Mouse (Mus musculus) thymus, adult 2 months (tissue): ENCODE measurements around the gene Ppt2. TPM values are rescaled to one million over a fixed set of nuclear protein-coding genes. Genes with fewer than 3 reads are reported as not detected.

Experiments
- DNase-seq: peaks from one replicate; pipeline ENCODE4 v3.0.0; 2021
- H3K27ac ChIP-seq: fragments of 200-500 bp; 2 replicates; pipeline ENCODE4 v1.5.1; 2012; ENCODE audit warnings: low read length, control low read depth; ENCODE audit not compliant: control insufficient read depth, insufficient read depth
- H3K27me3 ChIP-seq: fragments of 200-500 bp; 2 replicates; pipeline ENCODE4 v1.6.1; 2012; ENCODE audit warnings: mild to moderate bottlenecking, low read length, moderate library complexity, mixed read lengths; ENCODE audit not compliant: control insufficient read depth, insufficient read depth
- H3K36me3 ChIP-seq: fragments of 200-500 bp; 2 replicates; pipeline ENCODE4 v1.6.1; 2012; ENCODE audit warnings: mild to moderate bottlenecking, low read length, moderate library complexity; ENCODE audit not compliant: control insufficient read depth, insufficient read depth
- H3K4me1 ChIP-seq: fragments of 200-500 bp; replicated peaks from 2 replicates; pipeline ENCODE4 v1.6.1; 2012; ENCODE audit warnings: low read length; ENCODE audit not compliant: control insufficient read depth, insufficient read depth
- H3K4me3 ChIP-seq: fragments of 200-500 bp; 2 replicates; pipeline ENCODE4 v1.5.1; 2012; ENCODE audit warnings: mild to moderate bottlenecking, low read length, control low read depth, moderate library complexity; ENCODE audit not compliant: control insufficient read depth, insufficient read depth
- CTCF ChIP-seq: fragments of 200-500 bp; IDR thresholded peaks from 2 replicates; pipeline ENCODE4 v1.5.1; 2012; ENCODE audit warnings: mild to moderate bottlenecking, control low read depth, low read length, moderate library complexity, borderline replicate concordance; ENCODE audit not compliant: control insufficient read depth, poor library complexity, insufficient read depth; ENCODE audit errors: extremely low read depth
- POLR2A ChIP-seq: fragments of 200-500 bp; IDR thresholded peaks from 2 replicates; pipeline ENCODE4 v1.6.1; 2012; ENCODE audit warnings: mild to moderate bottlenecking, low read length, control low read depth, moderate library complexity; ENCODE audit not compliant: control insufficient read depth, poor library complexity, insufficient read depth; ENCODE audit errors: extremely low read depth
- WGBS: fragments of 180-500 bp; shearing (Covaris S2); methylation state at CpG from one replicate; pipeline ENCODE4 v1.1.7; 2018; 5-methylcytosine and 5-hydroxymethylcytosine counted together
- polyA plus RNA-seq: library from polyadenylated mRNA; depleted of rRNA; stranded (reverse); fragments of >200 nt; gene quantifications from 2 replicates; pipeline ENCODE4 v1.2.3, GENCODE M21; 2012; rRNA removed

Ppt2 gene
- 116 and 120 TPM in 2 replicates for polyA plus RNA-seq

GRCm38 (mm10) chr17:34627943-34628643 lies at the start of gene Ppt2:
Gene Ppt2, minus strand, starts transcription at chr17:34628510.
- Histone ChIP-seq H3K36me3 (no peaks in the 10 kb centered on the region; the same call in 1 of the 2 replicates), H3K27ac (peak within 1 kb of the TSS; percentile 91), H3K4me3 (peak within 1 kb of the TSS; percentile 97), H3K4me1 (peaks cover 35% of the 10 kb centered on the region), H3K27me3 (no peaks in the 10 kb centered on the region)
- TF ChIP-seq POLR2A (peak; percentile 38; the same call in 1 of the 2 replicates), CTCF (no peak)
- WGBS = 6% methylated on average over 29 of the region's 29 CpGs
- DNase-seq = peak; percentile 69

- H3K27me3 ChIP-seq = peaks cover 7% of the 10 kb centered on the region; the same call in 1 of the 2 replicates
- H3K27ac ChIP-seq = no peak overlapping the region
- no peak overlapping the region for H3K4me3 ChIP-seq
- no peaks in the 10 kb centered on the region for H3K36me3 ChIP-seq
- 83% methylated on average over 12 of the region's 12 CpGs for WGBS
- no peak for TF ChIP-seq POLR2A
- TF ChIP-seq CTCF = no peak
- H3K4me1 ChIP-seq = no peaks in the 10 kb centered on the region
- DNase-seq = no peak
These were observed 48.4 kb upstream of the Ppt2 start for GRCm38 (mm10) chr17:34676671-34677070.

GRCm38 (mm10) chr17:34676093-34676460 lies 47.8 kb upstream of the Ppt2 start:
- WGBS = 84% methylated on average over 6 of the region's 6 CpGs
- Histone ChIP-seq H3K27ac (no peak overlapping the region), H3K4me1 (no peaks in the 10 kb centered on the region), H3K27me3 (peaks cover 6% of the 10 kb centered on the region; the same call in 1 of the 2 replicates), H3K36me3 (no peaks in the 10 kb centered on the region), H3K4me3 (no peak overlapping the region)
- TF ChIP-seq CTCF (no peak), POLR2A (no peak)
- DNase-seq = no peak

- WGBS = 75% methylated on average over 13 of the region's 13 CpGs
- peaks cover 7% of the 10 kb centered on the region; the same call in 1 of the 2 replicates for H3K27me3 ChIP-seq
- DNase-seq = no peak
- H3K4me1 ChIP-seq = no peaks in the 10 kb centered on the region
- no peaks in the 10 kb centered on the region for H3K36me3 ChIP-seq
- TF ChIP-seq CTCF (no peak), POLR2A (no peak)
- H3K27ac ChIP-seq = no peak overlapping the region
- no peak overlapping the region for H3K4me3 ChIP-seq
These were observed 47.1 kb upstream of the Ppt2 start for GRCm38 (mm10) chr17:34675205-34676092.

GRCm38 (mm10) chr17:34674524-34675204 lies 46.4 kb upstream of the Ppt2 start:
- WGBS = 69% methylated on average over 11 of the region's 11 CpGs
- TF ChIP-seq CTCF (no peak), POLR2A (no peak)
- Histone ChIP-seq H3K4me1 (no peaks in the 10 kb centered on the region), H3K27ac (no peak overlapping the region), H3K27me3 (peaks cover 7% of the 10 kb centered on the region; the same call in 1 of the 2 replicates), H3K4me3 (no peak overlapping the region), H3K36me3 (no peaks in the 10 kb centered on the region)
- no peak for DNase-seq

- H3K4me1 ChIP-seq = no peaks in the 10 kb centered on the region
- H3K27ac ChIP-seq = no peak overlapping the region
- WGBS = 92% methylated on average over 7 of the region's 7 CpGs
- no peaks in the 10 kb centered on the region for H3K36me3 ChIP-seq
- no peak for DNase-seq
- peaks cover 7% of the 10 kb centered on the region; the same call in 1 of the 2 replicates for H3K27me3 ChIP-seq
- TF ChIP-seq CTCF = no peak
- TF ChIP-seq POLR2A = no peak
- no peak overlapping the region for H3K4me3 ChIP-seq
These were observed 44.8 kb upstream of the Ppt2 start for GRCm38 (mm10) chr17:34673139-34673538.
